Mouse (Mus musculus): ENCODE data around the gene Rnase2b. TPM values are rescaled to one million over a fixed set of nuclear protein-coding genes. Genes with fewer than 3 reads are reported as not detected.

Rnase2b gene
- polyA plus RNA-seq (2017; shearing (Covaris generic)) = not detected

DNA sequence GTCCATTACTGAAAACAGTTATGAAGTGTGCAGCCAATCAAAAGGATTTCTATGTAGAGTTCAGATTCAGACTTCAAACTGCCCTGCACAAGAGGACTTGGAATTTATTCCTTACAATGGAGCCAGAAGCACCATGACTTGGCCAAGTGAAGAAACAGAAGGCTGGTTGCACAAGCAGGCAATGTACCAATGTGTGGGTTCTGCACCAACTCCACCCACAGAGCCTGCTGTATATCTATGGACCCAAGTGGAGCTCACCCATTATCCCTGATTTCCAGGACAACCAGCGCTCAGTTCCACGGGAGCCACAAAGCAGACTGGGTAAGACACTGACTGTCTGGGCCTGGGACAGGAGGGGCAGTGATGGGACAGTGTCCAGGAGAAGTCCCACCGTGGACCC, at the start of gene Rnase2b:
Gene Rnase2b, plus strand, starts transcription at position 285 of the 400 bp plus-strand sequence.

DNA sequence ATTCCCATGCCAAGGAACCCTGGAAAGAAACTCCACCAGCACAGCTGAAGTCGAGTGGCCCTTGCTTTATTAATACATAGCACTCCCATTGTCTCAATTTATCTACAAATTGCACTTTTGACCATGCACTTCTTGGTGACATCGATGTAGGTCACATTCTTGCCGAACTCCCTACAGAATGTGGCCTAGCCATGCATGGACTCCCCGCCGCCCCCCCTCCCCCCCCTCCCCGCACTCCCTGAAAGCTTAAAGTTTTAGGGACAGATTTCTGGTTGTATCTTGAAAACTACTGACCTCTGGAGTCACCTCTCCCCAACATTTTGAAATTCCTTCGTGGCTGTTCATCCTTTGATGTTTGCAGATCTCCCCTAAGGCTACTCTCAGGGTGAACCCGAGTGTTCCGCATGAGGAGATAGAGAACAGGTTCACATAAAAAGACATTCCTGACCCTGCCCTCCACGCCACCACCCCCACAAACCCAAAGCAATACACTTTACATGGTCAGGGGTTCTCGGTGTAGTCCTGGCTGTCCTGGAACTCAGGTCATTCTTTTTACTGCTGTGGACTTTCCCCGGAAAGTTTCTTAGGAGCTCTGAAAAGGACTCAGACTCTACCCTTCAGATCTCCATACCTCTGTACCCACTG, 48.0 kb upstream of the Rnase2b start, which contains the start of gene Eddm3b:
Gene Eddm3b, plus strand, starts transcription at position 511 of the 645 bp plus-strand sequence.

DNA sequence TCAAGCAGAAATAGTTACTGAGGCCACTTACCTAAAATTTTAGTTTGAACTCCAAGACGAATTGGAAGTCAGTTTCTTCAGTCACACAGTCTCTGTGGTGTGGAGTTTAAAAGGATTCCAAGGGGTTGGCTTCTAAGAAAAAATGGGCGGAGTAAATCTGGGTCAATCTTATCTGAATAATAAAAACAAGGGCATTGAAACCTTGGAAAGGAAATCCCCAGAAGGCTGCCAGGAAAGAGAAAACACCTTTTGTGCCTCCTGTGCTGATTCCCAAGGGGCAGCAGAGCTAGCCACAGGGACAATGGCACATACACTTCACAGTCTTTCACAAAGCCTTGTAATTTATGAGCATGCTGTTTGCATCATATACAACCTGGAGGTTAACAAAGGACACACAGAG, 15.4 kb upstream of the Rnase2b start, which contains the start of gene Rnase1:
Gene Rnase1, minus strand, starts transcription at position 101 of the 400 bp plus-strand sequence.

DNA sequence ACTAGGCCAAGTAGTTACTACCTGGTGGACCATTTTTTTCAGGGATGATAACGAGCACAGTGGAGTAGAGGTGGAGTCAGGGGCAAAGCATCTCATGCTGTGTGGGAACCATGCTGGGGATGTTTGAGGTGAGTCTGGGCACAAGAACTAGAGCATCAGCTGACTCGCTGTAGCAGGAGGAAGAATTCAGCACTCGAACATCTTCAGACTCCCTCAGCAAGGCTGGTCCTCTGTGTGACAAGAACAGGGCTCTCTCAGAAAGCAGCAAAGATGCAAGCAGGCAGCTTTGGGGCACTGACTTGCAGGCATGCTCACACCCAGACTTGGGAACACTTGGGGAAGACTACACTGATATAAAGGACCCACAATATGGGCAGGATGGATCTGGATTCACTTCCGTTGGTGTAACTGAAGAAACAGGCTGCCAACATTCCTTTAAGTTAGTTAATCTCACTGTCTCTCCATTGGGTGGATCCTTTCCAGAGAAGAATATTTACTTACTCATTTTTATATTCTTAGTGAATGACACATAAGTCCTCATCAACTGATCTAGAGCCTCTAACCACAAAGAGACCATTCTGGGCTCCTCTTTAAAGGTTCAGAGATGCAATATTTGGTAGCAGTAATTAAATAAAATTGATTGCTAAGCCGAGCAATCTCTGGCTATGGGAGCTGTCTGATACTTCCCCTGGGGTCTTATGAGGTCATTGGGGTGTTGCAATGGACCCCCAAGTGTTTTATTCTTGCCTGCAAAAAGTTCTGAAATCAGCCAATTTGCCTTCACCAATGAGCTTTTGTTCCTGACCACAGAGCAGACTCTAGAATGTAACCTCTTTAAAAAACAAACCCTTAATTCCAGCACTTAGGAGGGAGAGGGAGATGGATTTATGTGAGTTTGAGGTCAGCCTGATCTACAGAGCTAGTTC, 37.3 kb downstream of the Rnase2b start, which contains the start of gene Ang2:
Gene Ang2, minus strand, starts transcription at position 51 of the 926 bp plus-strand sequence.

DNA sequence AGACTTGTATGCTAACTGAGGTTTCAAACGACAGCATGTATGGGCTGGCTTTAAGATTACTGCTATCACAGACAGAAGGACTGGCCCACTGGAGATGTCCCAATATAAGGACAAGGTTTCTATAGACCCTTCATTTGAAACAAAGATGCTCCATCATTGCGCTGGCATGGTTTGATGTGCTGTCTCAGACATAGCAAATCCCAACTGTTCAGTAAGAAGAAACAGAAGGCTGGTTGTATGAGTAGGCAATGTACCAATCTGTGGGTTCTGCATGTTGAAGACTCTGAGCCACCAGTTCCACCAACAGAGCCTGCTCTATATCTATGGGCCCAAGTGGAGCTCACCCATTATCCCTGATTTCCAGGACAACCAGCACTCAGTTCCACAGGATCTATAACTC, 41.1 kb downstream of the Rnase2b start, which contains the start of gene Ear14:
Gene Ear14, plus strand, starts transcription at position 277 of the 400 bp plus-strand sequence.

Other genes with a start within 250 kb of the Rnase2b start
- 123 TPM for gene Osgep, start 237.4 kb upstream of the Rnase2b start, polyA plus RNA-seq (2017; shearing (Covaris generic))
- gene Apex1, start 237.3 kb upstream of the Rnase2b start, polyA plus RNA-seq (2017; shearing (Covaris generic)) = 66.0 TPM
- gene Pip4p1, start 231.4 kb upstream of the Rnase2b start, polyA plus RNA-seq (2017; shearing (Covaris generic)) = 17.4 TPM
- 72.3 TPM for gene Pnp, start 231.2 kb upstream of the Rnase2b start, polyA plus RNA-seq (2017; shearing (Covaris generic))
- gene Gm49342, start 217.7 kb upstream of the Rnase2b start, polyA plus RNA-seq (2017; shearing (Covaris generic)) = not detected
- gene Pnp2, start 206.3 kb upstream of the Rnase2b start, polyA plus RNA-seq (2017; shearing (Covaris generic)) = 0.77 TPM
- gene Rnase10, start 154.5 kb upstream of the Rnase2b start, polyA plus RNA-seq (2017; shearing (Covaris generic)) = not detected
- not detected for gene Rnase9, start 120.4 kb upstream of the Rnase2b start, polyA plus RNA-seq (2017; shearing (Covaris generic))
- gene Rnase11, start 112.1 kb upstream of the Rnase2b start, polyA plus RNA-seq (2017; shearing (Covaris generic)) = not detected
- not detected for gene Rnase12, start 104.6 kb upstream of the Rnase2b start, polyA plus RNA-seq (2017; shearing (Covaris generic))
- 0.16 TPM for gene Olfr750, start 87.8 kb upstream of the Rnase2b start, polyA plus RNA-seq (2017; shearing (Covaris generic))
- 23.0 TPM for gene Rnase4, start 71.2 kb upstream of the Rnase2b start, polyA plus RNA-seq (2017; shearing (Covaris generic))
- 5.2 TPM for gene Ang, start 71.1 kb upstream of the Rnase2b start, polyA plus RNA-seq (2017; shearing (Covaris generic))
- not detected for gene Eddm3b, start 47.8 kb upstream of the Rnase2b start, polyA plus RNA-seq (2017; shearing (Covaris generic))
- 2.7 TPM for gene Rnase6, start 38.4 kb upstream of the Rnase2b start, polyA plus RNA-seq (2017; shearing (Covaris generic))
- gene Rnase1, start 15.5 kb upstream of the Rnase2b start, polyA plus RNA-seq (2017; shearing (Covaris generic)) = not detected
- not detected for gene Ang2, start 36.9 kb downstream of the Rnase2b start, polyA plus RNA-seq (2017; shearing (Covaris generic))
- gene Ear14, start 41.1 kb downstream of the Rnase2b start, polyA plus RNA-seq (2017; shearing (Covaris generic)) = not detected
- gene Rnase2a, start 93.9 kb downstream of the Rnase2b start, polyA plus RNA-seq (2017; shearing (Covaris generic)) = not detected
- not detected for gene Gm7247, start 199.5 kb downstream of the Rnase2b start, polyA plus RNA-seq (2017; shearing (Covaris generic))
- not detected for gene Vmn2r88, start 248.6 kb downstream of the Rnase2b start, polyA plus RNA-seq (2017; shearing (Covaris generic))